Mouse (Mus musculus) gastrocnemius, adult 18-20 months (tissue): ENCODE measurements around the gene 2700049A03Rik. TPM values are rescaled to one million over a fixed set of nuclear protein-coding genes. Genes with fewer than 3 reads are reported as not detected.
"Not testable (repeated sequence)": the region's sequence is repeated elsewhere in the genome, so short reads cannot be mapped to it uniquely, and the experiment has no call there.

Source experiments
- DNase-seq: peaks from one replicate; pipeline ENCODE4 v3.0.0; 2021; ENCODE audit warnings: low spot score
- long read RNA-seq, 2 experiments: library from polyadenylated mRNA; stranded (forward); transcript quantifications; one replicate each; pipeline ENCODE4 v2.0.0; 2021
- total RNA-seq, 2 experiments: library from RNA; stranded (reverse); gene quantifications; 2 replicates each; pipeline ENCODE4 v1.2.3; 2021

The 2700049A03Rik gene
- 1 to 10 TPM; 3.5 to 4.5 TPM for total RNA-seq
- long read RNA-seq, experiment 1, full-length matches to known transcripts, result 3 of 6 reads
- long read RNA-seq, experiment 1, partial matches to known transcripts, result 0 of 6 reads
- long read RNA-seq, experiment 1, other reads (novel, unspliced or antisense), result 3 of 6 reads
- long read RNA-seq, experiment 2, full-length matches to known transcripts, result 1 of 4 reads
- long read RNA-seq, experiment 2, partial matches to known transcripts, result 3 of 4 reads
- long read RNA-seq, experiment 2, other reads (novel, unspliced or antisense), result 0 of 4 reads

DNA sequence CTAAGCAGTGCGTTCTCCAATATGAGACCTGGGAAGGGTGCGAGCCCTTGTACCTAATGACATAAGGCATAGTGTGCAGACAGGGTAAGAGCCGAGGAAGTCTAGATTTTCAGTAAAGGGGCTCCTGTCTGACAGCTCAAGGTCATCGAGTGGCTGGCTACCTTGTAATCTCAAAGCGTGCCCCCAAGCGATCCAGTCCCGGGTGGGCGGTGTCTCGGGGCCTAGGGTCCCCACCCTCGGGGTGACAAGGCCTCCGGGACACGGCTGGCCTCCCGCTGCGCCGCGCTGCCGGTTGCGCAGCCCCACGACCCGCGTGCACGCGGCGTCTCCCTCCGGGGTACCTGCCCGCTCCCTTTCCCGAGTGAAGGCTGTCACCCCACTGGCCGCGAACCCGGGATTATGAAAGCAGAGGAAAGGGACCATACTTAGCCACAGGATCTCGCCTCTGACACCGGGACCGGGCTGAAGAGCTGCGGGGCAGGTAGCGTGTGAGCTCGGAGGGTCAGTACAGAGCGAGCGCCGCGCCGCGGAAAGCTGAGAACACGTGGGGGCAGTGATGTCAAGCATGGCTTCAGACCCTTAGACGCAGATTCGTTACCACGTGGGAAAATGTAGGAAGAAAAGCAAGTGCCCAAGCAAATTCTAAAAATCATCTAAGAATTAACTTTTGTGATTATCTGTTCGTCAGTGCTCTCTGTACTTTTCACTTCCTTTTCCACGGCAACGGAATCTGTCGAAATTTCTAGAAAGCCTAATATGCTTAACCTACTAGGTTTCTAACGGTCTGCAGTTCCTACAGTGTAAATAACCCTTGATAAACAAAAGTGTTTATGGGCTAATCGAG is at the start of gene 2700049A03Rik, which contains the start of gene Timm9:
2700049A03Rik (plus strand) TSS at position 719 of the 844 bp plus-strand sequence.
Timm9 (minus strand) TSS at position 555 of the 844 bp plus-strand sequence.
- peak; percentile 72 for DNase-seq

DNA sequence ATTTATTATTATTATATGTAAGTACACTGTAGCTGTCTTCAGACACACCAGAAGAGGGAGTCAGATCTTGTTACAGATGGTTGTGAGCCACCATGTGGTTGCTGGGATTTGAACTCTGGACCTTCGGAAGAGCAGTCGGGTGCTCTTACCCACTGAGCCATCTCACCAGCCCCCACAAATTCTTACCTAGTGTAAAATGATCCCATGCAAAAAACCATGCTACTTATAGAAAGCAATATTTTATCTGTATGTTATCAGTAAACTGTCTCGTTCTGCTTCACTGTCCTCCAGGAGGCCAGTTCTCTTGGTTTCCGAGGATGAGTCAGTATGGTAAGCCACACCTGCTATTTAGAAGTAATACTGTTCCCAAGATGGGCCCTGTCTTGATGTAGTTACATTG is 32.4 kb upstream of the 2700049A03Rik start:
- DNase-seq, result not testable (repeated sequence)

DNA sequence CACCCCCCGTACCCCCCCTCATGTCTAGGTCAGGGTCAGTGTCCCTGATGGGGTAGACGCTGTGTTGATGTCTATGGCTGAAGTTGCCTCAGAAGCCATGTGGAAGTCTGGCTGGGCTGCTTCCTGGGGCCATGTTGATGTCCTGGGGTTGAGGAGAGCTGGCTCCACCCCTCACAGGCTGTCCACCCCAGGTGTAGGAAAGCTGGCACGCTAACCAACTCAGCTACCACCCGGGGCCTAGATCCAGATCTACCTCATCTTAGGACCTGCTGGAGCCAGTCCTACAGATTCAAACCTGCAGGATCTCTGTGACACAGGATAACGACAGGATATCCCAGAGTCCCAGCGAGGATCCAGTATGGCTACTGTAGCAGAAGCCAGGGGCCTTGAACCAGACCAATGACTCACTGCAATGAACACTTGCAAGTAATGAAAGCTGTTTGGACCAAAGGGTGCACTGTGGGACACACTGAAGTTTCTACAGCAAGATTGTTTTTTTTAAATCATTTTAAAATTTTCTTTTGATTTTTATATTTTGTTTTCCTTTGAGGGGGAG is 29.4 kb upstream of the 2700049A03Rik start:
- no peak for DNase-seq

DNA sequence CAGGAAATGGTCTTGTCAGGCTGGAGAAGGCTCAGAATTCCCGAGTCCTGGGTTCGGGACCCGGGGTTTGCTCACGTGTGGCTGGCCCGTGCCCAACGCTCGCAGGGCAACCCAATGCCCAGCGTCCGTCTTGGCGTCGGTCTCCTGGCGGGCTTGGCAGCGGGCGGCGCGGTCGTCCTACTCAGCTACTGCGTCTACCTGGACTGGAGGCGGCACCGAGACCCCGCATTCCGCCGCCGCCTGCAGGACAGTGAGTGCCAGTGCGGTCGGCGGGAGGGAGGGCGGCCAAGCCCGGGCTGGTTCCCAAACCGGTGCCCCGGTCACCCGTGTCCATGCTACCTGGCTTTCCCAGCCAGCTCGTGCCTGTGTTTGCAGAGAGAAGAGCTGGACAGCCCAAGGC is 25.3 kb upstream of the 2700049A03Rik start, which contains the start of gene Tomm20l:
Tomm20l (plus strand) TSS at position 98 of the 400 bp plus-strand sequence.
- DNase-seq, result no peak

DNA sequence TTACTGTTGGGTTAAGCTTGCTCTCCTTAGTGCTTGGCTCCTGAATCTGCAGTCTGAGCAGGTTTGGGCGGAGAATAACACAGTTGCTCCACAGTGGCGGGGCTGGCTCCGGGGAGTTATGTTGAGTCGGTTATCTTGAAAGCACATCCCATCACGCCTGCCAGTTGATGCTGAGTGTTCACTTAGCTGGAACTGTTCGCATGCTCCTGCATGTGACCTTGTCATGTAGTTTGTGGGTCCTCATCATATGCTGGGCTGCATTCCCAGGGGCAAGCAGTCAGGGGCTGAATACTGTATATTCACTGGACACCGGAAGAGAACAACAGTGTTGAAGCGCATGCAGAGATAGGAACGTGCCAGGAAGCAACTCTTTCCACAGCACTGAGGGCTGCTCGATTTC is 23.6 kb upstream of the 2700049A03Rik start:
- DNase-seq, result no peak

DNA sequence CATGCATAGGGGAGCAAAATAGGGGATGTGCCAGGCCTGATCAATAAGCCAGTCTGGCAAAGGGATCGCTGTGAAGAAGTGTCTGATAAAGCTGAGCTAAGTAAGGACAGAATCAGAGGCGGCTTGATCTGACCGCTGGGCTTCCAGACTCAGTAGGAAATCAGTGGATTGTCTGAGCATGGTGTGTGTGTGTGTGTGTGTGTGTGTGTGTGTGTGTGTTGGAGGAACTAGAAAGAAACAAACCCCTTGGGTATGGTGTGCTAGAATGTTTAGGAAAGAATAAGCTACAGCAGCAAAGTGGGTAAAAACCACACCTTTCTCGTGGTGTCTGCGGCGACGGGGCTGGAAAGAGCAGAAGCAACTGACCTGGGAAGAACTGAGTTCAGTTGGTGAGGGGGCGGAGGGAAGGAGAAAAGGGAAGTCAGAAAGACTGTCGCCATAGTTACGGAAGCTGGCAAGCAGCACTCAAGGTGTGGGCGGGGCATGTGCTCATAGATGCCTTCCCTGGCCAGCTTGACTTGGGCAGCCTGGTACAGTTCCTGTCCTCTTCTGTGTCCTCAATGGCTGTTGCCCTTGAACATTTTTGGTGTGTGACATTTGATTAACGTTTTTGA is 22.9 kb upstream of the 2700049A03Rik start:
- DNase-seq, result no peak

DNA sequence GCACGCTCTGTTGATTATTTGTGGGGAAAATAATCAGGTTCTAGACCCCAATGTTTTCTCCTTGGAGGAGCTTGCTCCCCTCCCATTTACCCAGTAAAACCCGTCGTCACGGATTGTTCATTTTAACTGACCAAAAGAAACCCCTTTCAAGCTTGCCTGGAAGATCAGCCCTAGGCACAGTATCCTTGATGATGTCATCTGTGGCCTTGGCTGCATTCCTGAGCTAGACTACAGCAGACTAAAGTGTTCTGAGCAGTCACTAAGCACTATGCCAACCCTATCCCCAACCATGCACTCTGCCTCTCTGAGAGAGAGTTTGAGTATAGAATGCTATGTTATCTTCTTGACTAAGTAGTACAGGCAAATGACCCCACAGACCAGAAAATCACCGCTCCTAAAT is 20.2 kb upstream of the 2700049A03Rik start:
- DNase-seq, result no peak

DNA sequence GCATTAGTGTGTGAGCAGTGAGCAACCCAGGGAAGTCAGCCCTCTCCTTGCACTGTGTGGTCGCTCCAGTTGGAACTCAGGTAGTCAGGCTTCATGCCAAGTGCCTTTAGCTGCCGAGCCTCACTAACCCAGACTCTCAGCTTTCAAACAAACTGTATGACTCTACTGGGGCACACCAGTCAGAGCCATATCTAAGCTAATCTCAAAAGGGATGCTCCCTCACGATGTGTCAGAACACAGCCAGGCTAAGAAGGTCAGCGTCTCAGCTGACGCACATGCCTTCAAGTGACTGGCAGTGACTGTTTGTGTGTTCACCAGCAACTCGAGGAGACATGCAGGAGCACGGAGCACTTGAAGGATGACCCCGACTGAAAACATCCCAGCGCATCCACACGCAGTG is 13.9 kb upstream of the 2700049A03Rik start:
- no peak for DNase-seq

DNA sequence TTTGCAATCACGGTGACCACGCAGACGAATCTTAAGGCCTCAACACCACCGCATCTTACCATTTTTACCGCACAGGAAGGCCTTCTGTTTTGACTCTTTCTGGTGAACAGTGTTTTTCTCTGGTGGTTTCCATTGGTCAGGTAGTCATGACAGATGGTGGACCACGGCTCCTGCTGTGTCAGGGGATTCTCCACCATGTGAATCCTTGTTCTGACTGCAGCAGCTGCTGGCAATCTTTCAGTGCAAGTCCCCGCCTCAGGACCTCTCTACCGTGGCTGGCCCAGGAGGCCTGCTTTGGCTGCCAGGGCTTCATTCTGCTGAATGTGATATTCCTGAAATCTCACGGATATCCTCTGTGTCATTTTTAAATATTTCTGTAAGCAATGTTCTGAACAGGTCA is 13.4 kb upstream of the 2700049A03Rik start:
- no peak for DNase-seq

DNA sequence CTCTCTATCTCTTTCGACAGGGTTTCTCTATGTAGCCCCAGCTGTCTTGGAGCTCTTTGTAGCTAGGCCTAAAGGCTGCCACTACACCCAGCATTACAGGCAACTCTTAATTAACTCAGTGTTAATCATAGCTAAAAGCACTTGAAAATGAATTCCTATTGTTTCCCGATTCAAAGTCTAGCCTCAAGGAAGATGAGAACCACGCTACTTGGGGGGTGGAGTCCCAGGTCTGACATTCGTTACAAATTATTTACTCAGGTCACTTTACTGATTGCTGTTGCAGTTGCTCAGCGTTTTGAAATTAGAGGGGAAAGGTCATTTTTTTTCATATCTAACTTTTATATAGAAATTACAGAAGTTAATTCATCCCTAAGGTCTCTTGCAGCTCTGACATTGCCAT is 1.1 kb upstream of the 2700049A03Rik start:
- no peak for DNase-seq

DNA sequence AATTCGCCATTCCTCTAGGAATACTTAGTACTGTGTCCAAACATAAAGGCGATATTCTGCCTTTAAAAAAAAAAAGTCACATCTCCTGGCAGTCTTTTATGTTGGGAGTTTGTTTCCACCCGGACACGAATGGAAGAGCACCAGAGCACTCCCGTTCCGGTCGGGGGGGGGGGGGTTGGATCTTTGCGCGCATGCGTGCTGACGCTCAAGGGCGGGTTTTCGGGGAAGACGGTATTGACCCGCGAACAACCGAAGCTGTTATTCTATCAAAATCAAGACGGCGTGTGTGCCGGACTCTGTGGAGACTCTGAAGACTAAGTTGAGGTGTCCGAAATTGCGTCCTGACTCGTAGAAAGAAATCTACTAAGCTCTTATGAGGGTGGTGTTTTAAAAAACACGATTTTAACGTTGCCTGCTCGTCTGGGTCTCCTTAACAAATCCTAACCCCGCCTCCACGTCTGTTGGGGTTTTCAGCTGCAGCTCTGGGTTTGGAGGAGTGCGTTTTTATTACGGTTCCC is 385 bp downstream of the 2700049A03Rik start:
- DNase-seq, result peak; percentile 79

DNA sequence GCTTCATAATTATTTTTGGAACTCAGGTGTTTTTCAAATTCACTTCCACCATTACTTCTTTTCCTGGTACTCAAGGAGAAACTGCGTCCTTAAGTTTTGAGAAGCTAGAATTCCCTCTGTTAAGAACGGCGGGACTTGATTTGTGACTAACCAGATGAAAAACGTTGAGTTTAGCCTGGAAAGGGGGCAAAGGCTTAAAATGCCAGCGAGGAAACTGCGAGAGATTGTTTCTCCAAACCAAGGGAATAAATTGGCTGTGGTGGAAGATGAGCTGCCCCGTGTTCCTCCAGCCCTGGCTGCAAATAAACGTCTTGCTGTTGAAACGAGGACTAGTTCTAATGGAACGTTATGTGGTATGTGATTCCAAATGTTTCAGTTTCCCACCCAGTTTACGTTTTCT is 1.0 kb downstream of the 2700049A03Rik start:
- DNase-seq, result no peak

DNA sequence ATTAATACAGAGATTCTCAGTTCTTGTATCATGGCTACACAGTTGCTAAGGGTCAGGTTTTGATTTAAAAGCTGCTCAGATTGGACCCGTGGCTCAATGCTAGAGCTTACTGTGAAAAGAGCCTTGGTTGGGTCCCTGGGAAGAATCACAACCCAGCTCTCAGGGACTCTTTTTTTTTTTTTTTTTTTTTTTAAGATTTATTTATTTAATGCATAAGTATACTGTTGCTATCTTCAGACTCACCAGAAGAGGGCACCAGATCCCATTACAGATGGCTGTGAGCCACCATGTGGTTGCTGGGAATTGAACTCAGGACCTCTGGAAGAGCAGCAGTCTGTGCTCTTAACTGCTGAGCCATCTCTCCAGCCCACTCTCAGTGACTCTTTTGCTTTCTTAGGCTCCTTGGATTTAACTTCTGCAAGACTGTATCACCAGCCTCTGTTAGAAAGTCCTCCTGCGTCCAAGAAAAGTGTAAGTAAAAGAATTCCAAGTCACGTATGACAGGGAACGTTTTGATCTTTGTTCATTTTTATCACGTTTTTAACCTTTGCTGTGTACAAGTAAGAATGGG is 2.7 kb downstream of the 2700049A03Rik start:
- DNase-seq, result no peak

DNA sequence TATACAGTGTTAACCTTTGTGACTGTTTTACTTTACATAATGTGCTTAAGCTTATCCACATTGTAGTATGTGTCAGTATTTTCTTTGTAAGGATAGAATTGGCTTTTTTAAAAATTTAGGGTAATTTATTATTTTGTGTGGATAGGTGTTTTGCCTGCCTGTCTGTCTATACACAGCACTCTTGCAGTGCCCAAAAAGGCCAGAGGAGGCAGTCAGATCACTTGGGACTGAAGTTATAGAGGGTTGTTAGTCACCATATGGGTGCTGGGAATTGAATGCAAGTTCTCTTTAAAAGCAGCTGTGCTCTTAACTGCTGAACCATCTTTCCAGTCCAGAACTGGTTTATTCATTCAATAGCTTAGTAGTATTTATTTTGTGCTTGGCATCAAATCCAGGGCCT is 4.5 kb downstream of the 2700049A03Rik start:
- DNase-seq, result no peak

DNA sequence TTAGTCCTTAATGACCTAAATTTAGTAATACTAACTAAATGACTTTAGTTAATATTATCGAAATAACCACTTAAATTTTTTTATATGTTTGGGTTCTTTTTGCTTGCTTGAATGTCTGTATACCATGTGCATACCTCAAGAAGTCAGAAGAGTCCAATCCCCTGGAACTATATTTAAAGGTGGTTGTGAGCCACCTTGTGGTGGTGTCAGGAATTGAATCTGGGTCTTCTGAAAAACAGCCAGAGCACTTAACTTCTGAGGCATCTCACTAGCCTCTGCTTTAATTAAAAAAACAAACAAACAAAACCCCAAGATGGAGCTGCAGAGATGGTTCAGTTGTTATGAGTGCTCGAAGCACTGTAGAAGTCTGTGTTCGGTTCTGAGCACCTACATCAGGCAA is 11.0 kb downstream of the 2700049A03Rik start:
- DNase-seq, result peak; percentile 26

DNA sequence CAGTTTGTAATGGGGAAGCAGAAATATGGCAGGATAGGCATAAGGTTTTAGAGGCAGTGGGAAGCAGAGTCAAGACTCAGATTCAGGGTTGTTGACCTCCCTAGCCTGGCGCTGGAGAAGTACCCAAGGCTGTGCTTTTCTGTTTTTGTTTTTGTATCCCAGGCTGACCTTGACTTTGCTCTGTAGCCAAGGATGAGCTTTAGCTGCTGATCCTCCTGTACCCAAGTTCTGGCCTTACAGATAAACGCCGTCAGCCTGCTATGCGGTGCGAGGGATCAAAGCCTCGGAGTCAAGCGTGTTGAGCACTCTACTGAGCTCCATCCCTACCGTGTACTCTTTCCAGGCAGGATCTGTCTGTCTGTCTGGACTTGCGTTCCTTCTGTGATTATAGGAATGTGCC is 12.2 kb downstream of the 2700049A03Rik start:
- DNase-seq, result no peak

DNA sequence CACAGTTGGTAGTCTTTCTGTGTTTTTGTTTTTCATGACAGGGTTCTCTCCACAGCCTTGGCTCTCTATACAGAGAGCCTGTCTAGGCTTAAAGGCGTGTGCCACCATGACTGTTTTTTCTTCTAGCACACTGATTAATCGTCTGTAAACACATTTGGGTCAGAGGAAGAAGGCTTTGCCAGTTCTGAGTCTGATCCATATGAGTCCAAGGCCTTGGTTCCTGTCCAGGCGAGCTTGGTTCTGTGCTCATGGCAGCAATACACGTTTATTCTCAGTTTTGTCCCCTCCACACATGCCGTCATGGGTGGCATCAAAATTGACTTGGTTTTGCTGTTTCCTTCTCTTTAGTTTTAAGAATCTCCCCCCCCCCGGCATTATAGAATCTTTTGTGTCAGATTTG is 12.8 kb downstream of the 2700049A03Rik start:
- DNase-seq, result no peak

DNA sequence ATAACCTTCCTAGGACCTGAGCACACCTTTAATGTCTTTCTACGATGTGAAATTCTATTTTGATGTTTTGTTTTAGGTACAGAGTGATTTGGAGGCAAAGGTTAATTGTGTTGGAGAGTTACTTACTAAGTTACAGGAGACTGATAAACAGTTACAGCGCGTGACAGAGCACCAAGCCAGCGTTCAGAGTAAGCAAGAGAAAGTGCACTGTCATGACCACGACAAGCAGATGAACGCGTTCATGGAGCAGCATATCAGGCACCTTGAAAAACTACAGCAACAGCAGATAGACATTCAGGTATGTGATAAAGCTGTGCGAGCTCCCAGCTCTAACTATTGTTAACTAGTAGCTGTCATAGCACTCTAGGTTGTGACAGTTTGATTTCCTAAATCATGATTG is 13.5 kb downstream of the 2700049A03Rik start:
- no peak for DNase-seq

DNA sequence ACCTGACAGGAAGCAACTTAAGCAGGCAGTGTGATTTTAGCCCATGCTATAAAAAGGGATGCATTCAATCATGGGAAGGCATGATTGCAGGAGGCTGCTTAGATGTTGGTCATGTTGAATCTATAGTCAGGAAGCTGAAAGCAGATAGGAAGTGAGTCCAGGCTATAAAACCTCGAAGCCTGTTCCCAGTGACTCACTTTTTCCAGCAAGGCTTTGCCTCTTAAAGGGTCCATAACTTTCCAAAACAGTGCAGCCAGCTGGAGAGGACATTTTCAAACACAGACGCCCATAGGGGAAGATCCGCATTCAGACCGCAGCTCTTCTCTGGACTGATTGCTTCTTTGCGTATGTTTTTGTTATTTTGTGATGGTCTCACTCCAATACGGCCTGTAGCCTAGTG is 18.3 kb downstream of the 2700049A03Rik start:
- no peak for DNase-seq

DNA sequence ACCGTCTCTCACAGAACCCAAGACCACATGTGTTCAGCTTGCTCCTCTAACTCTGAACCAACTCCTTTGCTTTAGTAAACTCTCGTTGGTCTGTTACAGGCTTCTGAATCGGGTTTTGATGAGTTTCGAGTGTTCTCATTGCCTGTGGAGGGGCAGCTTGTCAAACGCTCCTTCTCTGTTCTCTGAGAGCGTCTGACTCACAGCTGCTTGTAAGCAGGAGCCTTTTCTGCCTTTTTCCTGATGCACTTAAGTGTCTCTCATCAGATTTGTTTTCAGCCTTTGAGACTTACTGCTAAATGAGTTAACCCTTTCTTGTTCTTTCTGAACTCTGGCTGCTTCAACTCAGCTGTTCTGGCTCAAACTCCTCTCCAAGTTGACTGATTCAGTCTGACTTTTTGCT is 21.3 kb downstream of the 2700049A03Rik start:
- DNase-seq, result no peak

DNA sequence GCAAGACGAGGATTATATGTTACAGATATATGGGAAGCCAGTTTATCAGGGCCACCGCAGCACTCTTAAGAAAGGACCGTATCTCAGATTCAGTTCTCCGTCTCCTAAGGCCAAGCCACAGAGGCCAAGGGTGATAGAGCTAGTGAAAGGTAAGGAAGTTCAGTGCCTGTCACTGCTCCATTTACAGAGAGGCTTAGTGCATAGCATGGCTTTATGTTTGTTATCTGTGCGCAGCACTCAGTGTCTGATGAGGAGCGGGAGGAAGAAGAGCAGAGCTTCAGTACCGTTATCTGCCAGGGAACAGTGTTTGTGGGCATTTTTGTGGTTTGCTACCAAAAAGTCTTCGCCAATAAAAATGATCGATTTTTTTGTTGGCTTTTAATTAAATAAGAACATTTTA is 27.8 kb downstream of the 2700049A03Rik start:
- no peak for DNase-seq
